Mouse (Mus musculus): ENCODE data around the gene Cd200r2. TPM values are rescaled to one million over a fixed set of nuclear protein-coding genes. Genes with fewer than 3 reads are reported as not detected.

Gene Cd200r2
- polyA plus RNA-seq, 1 experiment: not detected

GRCm38 (mm10) chr16:44951360-44952114 lies 84.6 kb downstream of the Cd200r2 start:
- peaks cover 6% of the 10 kb centered on the region for H3K27me3 ChIP-seq (replicated peaks)
- H3K4me1 ChIP-seq: peaks cover 10% of the 10 kb centered on the region
- TF ChIP-seq FLI1 (IDR thresholded peaks at IDR 0.05; ENCODE audit: low read length): no peak
- H3K9me3 ChIP-seq: no peaks in the 10 kb centered on the region
- H3K4me3 ChIP-seq (replicated peaks): no peak overlapping the region
- H3K36me3 ChIP-seq (replicated peaks; ENCODE audit: low read length): no peaks in the 10 kb centered on the region

GRCm38 (mm10) chr16:44962296-44962695 lies 95.4 kb downstream of the Cd200r2 start:
- no peak overlapping the region for H3K4me3 ChIP-seq (replicated peaks)
- TF ChIP-seq GATA1 (IDR thresholded peaks at IDR 0.05; ENCODE audit: borderline replicate concordance, low read length) (no peak), FLI1 (IDR thresholded peaks at IDR 0.05; ENCODE audit: low read length) (no peak)
- H3K9me3 ChIP-seq: no peaks in the 10 kb centered on the region

DNA sequence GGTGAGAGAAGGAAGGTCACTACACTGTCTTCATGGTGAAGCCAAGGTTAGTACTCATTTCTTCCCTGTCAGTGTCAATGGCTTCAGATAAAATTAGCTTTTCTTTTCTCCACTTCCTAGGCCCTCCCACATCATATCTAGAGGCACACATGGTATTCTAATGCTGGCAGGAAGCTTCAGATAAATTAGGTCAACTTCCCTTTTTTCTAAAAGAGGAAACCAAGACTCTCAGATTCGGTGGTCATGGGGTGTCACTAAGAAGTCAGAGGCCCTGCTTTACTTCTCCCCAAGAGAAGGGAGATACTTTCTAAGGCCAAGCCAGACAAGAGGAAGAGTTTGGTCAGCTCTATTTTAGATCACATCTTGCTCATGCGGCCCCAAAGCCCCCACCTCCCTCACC lies 95.9 kb downstream of the Cd200r2 start:
- peak overlapping the region; percentile 65 for H3K4me3 ChIP-seq (replicated peaks)
- TF ChIP-seq GATA1 (IDR thresholded peaks at IDR 0.05; ENCODE audit: borderline replicate concordance, low read length) (peak; percentile 69; the same call in 1 of the 3 replicates), FLI1 (IDR thresholded peaks at IDR 0.05; ENCODE audit: low read length) (no peak)
- H3K9me3 ChIP-seq: no peaks in the 10 kb centered on the region
- H3K4me1 ChIP-seq: peaks cover 43% of the 10 kb centered on the region
- H3K36me3 ChIP-seq (replicated peaks; ENCODE audit: low read length): no peaks in the 10 kb centered on the region
- H3K27me3 ChIP-seq (replicated peaks): peaks cover 33% of the 10 kb centered on the region

More at GRCm38 (mm10) chr16:44962296-44962695, 95.4 kb downstream of the Cd200r2 start:
- Histone ChIP-seq H3K36me3 (replicated peaks; ENCODE audit: low read length) (no peaks in the 10 kb centered on the region), H3K4me1 (peaks cover 41% of the 10 kb centered on the region), H3K27me3 (replicated peaks) (peaks cover 29% of the 10 kb centered on the region)

GRCm38 (mm10) chr16:44964526-44965374 lies 97.9 kb downstream of the Cd200r2 start:
- Histone ChIP-seq H3K27me3 (replicated peaks) (peaks cover 39% of the 10 kb centered on the region), H3K36me3 (replicated peaks; ENCODE audit: low read length) (no peaks in the 10 kb centered on the region), H3K9me3 (no peaks in the 10 kb centered on the region), H3K4me3 (replicated peaks) (no peak overlapping the region), H3K4me1 (peaks cover 43% of the 10 kb centered on the region)
- TF ChIP-seq GATA1 (IDR thresholded peaks at IDR 0.05; ENCODE audit: borderline replicate concordance, low read length): no peak
- TF ChIP-seq FLI1 (IDR thresholded peaks at IDR 0.05; ENCODE audit: low read length): no peak

GRCm38 (mm10) chr16:44965428-44965827 lies 98.5 kb downstream of the Cd200r2 start:
- TF ChIP-seq GATA1 (IDR thresholded peaks at IDR 0.05; ENCODE audit: borderline replicate concordance, low read length) (no peak), FLI1 (IDR thresholded peaks at IDR 0.05; ENCODE audit: low read length) (no peak)
- H3K9me3 ChIP-seq: no peaks in the 10 kb centered on the region
- no peak overlapping the region for H3K4me3 ChIP-seq (replicated peaks)
- peaks cover 43% of the 10 kb centered on the region for H3K4me1 ChIP-seq
- peaks cover 45% of the 10 kb centered on the region for H3K27me3 ChIP-seq (replicated peaks)
- H3K36me3 ChIP-seq (replicated peaks; ENCODE audit: low read length): no peaks in the 10 kb centered on the region

Other genes starting within 250 kb of the Cd200r2 start
- 0.81 and 1.7 TPM in 2 replicates for gene Nepro, start 142.8 kb upstream of the Cd200r2 start, polyA plus RNA-seq (2012; ENCODE audit: insufficient read depth, low replicate concordance)
- gene Gtpbp8, start 120.7 kb upstream of the Cd200r2 start, polyA plus RNA-seq (2012; ENCODE audit: insufficient read depth, low replicate concordance): 12.5 and 22.7 TPM in 2 replicates
- gene Cd200r1, start 101.4 kb upstream of the Cd200r2 start, polyA plus RNA-seq (2012; ENCODE audit: insufficient read depth, low replicate concordance): 4.1 TPM in 1 of 2 replicates, not detected in the other
- gene Cd200r4, start 55.4 kb upstream of the Cd200r2 start, polyA plus RNA-seq (2012; ENCODE audit: insufficient read depth, low replicate concordance): not detected in 2 replicates
- gene Cd200r3, start 76.6 kb downstream of the Cd200r2 start, polyA plus RNA-seq (2012; ENCODE audit: insufficient read depth, low replicate concordance): 0.02 TPM in 1 of 2 replicates, not detected in the other
- gene Ccdc80, start 226.3 kb downstream of the Cd200r2 start, polyA plus RNA-seq (2012; ENCODE audit: insufficient read depth, low replicate concordance): 0.20 TPM in 1 of 2 replicates, not detected in the other